Mouse (Mus musculus) MEL (cell line): ENCODE measurements around the gene Manba.

ENCODE experiments used
- BHLHE40 ChIP-seq: IDR thresholded peaks from 2 replicates; pipeline ENCODE4 v1.6.1; 2012; ENCODE audit warnings: low read depth, mild to moderate bottlenecking, inconsistent platforms, low read length, improper control_type of control experiment, borderline replicate concordance
- CTCF ChIP-seq, 3 experiments: IDR thresholded peaks in 2 of 3; conservative IDR thresholded peaks in 1 of 3; 2 replicates each; pipeline ENCODE4 v1.5.1; 2011 to 2012; ENCODE audit warnings: low read length in 3 of 3, low read depth in 2 of 3, mild to moderate bottlenecking in 2 of 3, improper control_type of control experiment in 1 of 3, inconsistent platforms in 1 of 3, mixed read lengths in 1 of 3, moderate library complexity in 1 of 3; ENCODE audit not compliant: control insufficient read depth in 1 of 3, insufficient read depth in 1 of 3, poor library complexity in 1 of 3, severe bottlenecking in 1 of 3
- MEF2A ChIP-seq: IDR thresholded peaks from 2 replicates; pipeline ENCODE4 v1.6.1; 2014; ENCODE audit warnings: low read depth, mild to moderate bottlenecking, inconsistent platforms, low read length, improper control_type of control experiment; ENCODE audit not compliant: poor library complexity, insufficient replicate concordance, severe bottlenecking; ENCODE audit errors: extremely low read depth
- POLR2A ChIP-seq, 2 experiments: IDR thresholded peaks; 2 replicates each; pipeline ENCODE4 v1.6.1; 2011 to 2012; ENCODE audit warnings: low read length in 2 of 2, mild to moderate bottlenecking in 2 of 2, control low read depth in 1 of 2, improper control_type of control experiment in 1 of 2, low read depth in 1 of 2, moderate library complexity in 1 of 2; ENCODE audit not compliant: control insufficient read depth in 1 of 2, insufficient read depth in 1 of 2, poor library complexity in 1 of 2
- ZNF384 ChIP-seq: IDR thresholded peaks from 2 replicates; pipeline ENCODE4 v1.6.1; 2012; ENCODE audit warnings: low read depth, mild to moderate bottlenecking, inconsistent platforms, low read length, improper control_type of control experiment

- TF ChIP-seq POLR2A (IDR thresholded peaks at IDR 0.05; ENCODE audit: control insufficient read depth in 1 of 2, insufficient read depth in 1 of 2, low read depth in 1 of 2, low read length in 2 of 2, poor library complexity in 1 of 2) = no peak
- no peak for TF ChIP-seq ZNF384
- no peak for TF ChIP-seq CTCF (IDR thresholded peaks at IDR 0.05 in 2 of 3, conservative IDR thresholded peaks at IDR 0.05 in 1 of 3; ENCODE audit: control insufficient read depth in 1 of 3, insufficient read depth in 1 of 3, low read depth in 2 of 3, low read length in 3 of 3, poor library complexity in 1 of 3, severe bottlenecking in 1 of 3)
- no peak for TF ChIP-seq BHLHE40
- no peak for TF ChIP-seq MEF2A
These were observed 44.8 kb upstream of the Manba start for GRCm38 (mm10) chr3:135440621-135441020.
